Mouse (Mus musculus) neural tube, embryonic 11.5 days (tissue): ENCODE measurements around the gene Cpe. TPM values are rescaled to one million over a fixed set of nuclear protein-coding genes. Genes with fewer than 3 reads are reported as not detected.

Experiments used
- ATAC-seq: fragments of 200-750 bp; cut with Nextera tagmentation; 2 replicates; pipeline ENCODE4 v1.8.0; 2017; ENCODE audit warnings: moderate number of reproducible peaks, mild to moderate bottlenecking, moderate TSS enrichment, moderate library complexity; ENCODE audit not compliant: insufficient read depth, low FRiP score, low TSS enrichment
- DNase-seq: peaks from one replicate; pipeline ENCODE4 v3.0.0-alpha.2; 2015; ENCODE audit warnings: low spot score
- H3K27ac ChIP-seq: fragments of 300-500 bp; sonication (generic); 2 replicates; pipeline ENCODE4 v1.5.1; 2014; ENCODE audit warnings: low read depth, mild to moderate bottlenecking, low read length
- H3K27me3 ChIP-seq: fragments of 300-500 bp; sonication (generic); 2 replicates; pipeline ENCODE4 v1.6.1; 2014; ENCODE audit warnings: mild to moderate bottlenecking, low read length, mixed read lengths; ENCODE audit not compliant: control insufficient read depth, insufficient read depth
- H3K36me3 ChIP-seq: fragments of 300-500 bp; sonication (generic); 2 replicates; pipeline ENCODE4 v1.6.1; 2014; ENCODE audit warnings: mild to moderate bottlenecking, low read length, moderate library complexity, mixed read lengths; ENCODE audit not compliant: control insufficient read depth, insufficient read depth
- H3K4me1 ChIP-seq: fragments of 300-500 bp; sonication (generic); 2 replicates; pipeline ENCODE4 v1.6.1; 2014; ENCODE audit warnings: low read length, mixed read lengths; ENCODE audit not compliant: control insufficient read depth, insufficient read depth
- H3K4me2 ChIP-seq: fragments of 300-500 bp; sonication (generic); 2 replicates; pipeline ENCODE4 v1.6.1; 2014; ENCODE audit warnings: low read depth, mild to moderate bottlenecking, moderate library complexity
- H3K4me3 ChIP-seq: fragments of 300-500 bp; sonication (generic); 2 replicates; pipeline ENCODE4 v1.5.1; 2014; ENCODE audit warnings: low read depth, low read length
- H3K9ac ChIP-seq: fragments of 300-500 bp; sonication (generic); 2 replicates; pipeline ENCODE4 v1.6.1; 2014; ENCODE audit warnings: mild to moderate bottlenecking, low read length
- H3K9me3 ChIP-seq: fragments of 300-500 bp; sonication (generic); 2 replicates; pipeline ENCODE4 v1.6.1; 2016; ENCODE audit warnings: low read length; ENCODE audit not compliant: control insufficient read depth
- WGBS: fragments of 180-500 bp; shearing (Covaris S2); extraction: QIAGEN DNeasy Blood & Tissue Kit; methylation state at CpG from one replicate; pipeline ENCODE4 v1.1.7; 2014; 5-methylcytosine and 5-hydroxymethylcytosine counted together
- polyA plus RNA-seq: library from polyadenylated mRNA; unstranded; fragments of >200 nt; fragmentation: Nextera tagmentation; extraction: Ambion mirVana; gene quantifications from 2 replicates; pipeline ENCODE4 v1.2.1, GENCODE M21; 2014

Cpe gene
- polyA plus RNA-seq, 1 experiment from 2014 or later, result 271 TPM

- H3K9ac ChIP-seq, result no peak overlapping the region
- 56% methylated on average over 11 of the region's 11 CpGs for WGBS
- H3K27me3 ChIP-seq, result no peaks in the 10 kb centered on the region
- H3K4me1 ChIP-seq, result no peaks in the 10 kb centered on the region
- 0 out of 2 replicates have a peak, but pooled peaks cover 2% of the 10 kb centered on the region for H3K36me3 ChIP-seq
- H3K4me2 ChIP-seq, result no peak overlapping the region
- ATAC-seq (peak; percentile 78; the same call in 1 of the 2 replicates), DNase-seq (peak; percentile 37)
- H3K4me3 ChIP-seq, result no peak overlapping the region
- H3K27ac ChIP-seq, result no peak overlapping the region
- H3K9me3 ChIP-seq, result no peaks in the 10 kb centered on the region
Measured at GRCm38 (mm10) chr8:64618618-64619017, 74.2 kb downstream of the Cpe start.

GRCm38 (mm10) chr8:64616566-64616965, 76.3 kb downstream of the Cpe start:
- no peaks in the 10 kb centered on the region for H3K27me3 ChIP-seq
- DNase-seq (no peak), ATAC-seq (no peak)
- H3K36me3 ChIP-seq, result 0 out of 2 replicates have a peak, but pooled peaks cover 2% of the 10 kb centered on the region
- no peaks in the 10 kb centered on the region for H3K4me1 ChIP-seq
- no peaks in the 10 kb centered on the region for H3K9me3 ChIP-seq
- H3K27ac ChIP-seq, result no peak overlapping the region
- H3K4me3 ChIP-seq, result no peak overlapping the region
- 88% methylated on average over 3 of the region's 3 CpGs for WGBS
- H3K4me2 ChIP-seq, result no peak overlapping the region
- no peak overlapping the region for H3K9ac ChIP-seq

GRCm38 (mm10) chr8:64615459-64615858, 77.4 kb downstream of the Cpe start:
- H3K27me3 ChIP-seq, result no peaks in the 10 kb centered on the region
- no peak overlapping the region for H3K27ac ChIP-seq
- H3K36me3 ChIP-seq, result 0 out of 2 replicates have a peak, but pooled peaks cover 2% of the 10 kb centered on the region
- no peak overlapping the region for H3K4me2 ChIP-seq
- no peak for ATAC-seq
- H3K9me3 ChIP-seq, result no peaks in the 10 kb centered on the region
- no peaks in the 10 kb centered on the region for H3K4me1 ChIP-seq
- no peak overlapping the region for H3K4me3 ChIP-seq
- DNase-seq, result no peak
- H3K9ac ChIP-seq, result no peak overlapping the region
- 87% methylated on average over 4 of the region's 4 CpGs for WGBS

- Histone ChIP-seq H3K4me1 (no peaks in the 10 kb centered on the region), H3K9me3 (no peaks in the 10 kb centered on the region), H3K9ac (no peak overlapping the region), H3K4me2 (no peak overlapping the region), H3K27ac (no peak overlapping the region), H3K36me3 (0 out of 2 replicates have a peak, but pooled peaks cover 2% of the 10 kb centered on the region), H3K4me3 (no peak overlapping the region), H3K27me3 (no peaks in the 10 kb centered on the region)
- DNase-seq (no peak), ATAC-seq (no peak)
- WGBS, result 78% methylated on average over 5 of the region's 5 CpGs
Measured at GRCm38 (mm10) chr8:64613663-64614062, 79.2 kb downstream of the Cpe start.

GRCm38 (mm10) chr8:64611210-64611974, 81.5 kb downstream of the Cpe start:
- peaks cover 2% of the 10 kb centered on the region; the same call in 1 of the 2 replicates for H3K36me3 ChIP-seq
- 85% methylated on average over 11 of the region's 11 CpGs for WGBS
- H3K4me1 ChIP-seq, result no peaks in the 10 kb centered on the region
- no peak overlapping the region for H3K27ac ChIP-seq
- DNase-seq, result no peak
- H3K9ac ChIP-seq, result no peak overlapping the region
- no peak overlapping the region for H3K4me3 ChIP-seq
- H3K9me3 ChIP-seq, result no peaks in the 10 kb centered on the region
- no peak for ATAC-seq
- no peaks in the 10 kb centered on the region for H3K27me3 ChIP-seq
- no peak overlapping the region for H3K4me2 ChIP-seq

- H3K4me1 ChIP-seq, result no peaks in the 10 kb centered on the region
- 93% methylated on average over 16 of the region's 16 CpGs for WGBS
- H3K36me3 ChIP-seq, result no peaks in the 10 kb centered on the region; the same call in 1 of the 2 replicates
Measured at GRCm38 (mm10) chr8:64608931-64609330, 83.9 kb downstream of the Cpe start.

GRCm38 (mm10) chr8:64606015-64606414, 86.8 kb downstream of the Cpe start:
- no peak overlapping the region for H3K4me2 ChIP-seq
- ATAC-seq, result no peak
- no peaks in the 10 kb centered on the region for H3K4me1 ChIP-seq
- 95% methylated on average over 5 of the region's 5 CpGs for WGBS
- no peak overlapping the region for H3K27ac ChIP-seq
- no peak overlapping the region for H3K4me3 ChIP-seq
- no peaks in the 10 kb centered on the region for H3K9me3 ChIP-seq
- H3K9ac ChIP-seq, result no peak overlapping the region
- no peaks in the 10 kb centered on the region; the same call in 1 of the 2 replicates for H3K36me3 ChIP-seq
- no peaks in the 10 kb centered on the region for H3K27me3 ChIP-seq
- no peak for DNase-seq

More at GRCm38 (mm10) chr8:64608931-64609330, 83.9 kb downstream of the Cpe start:
- no peak for ATAC-seq
- Histone ChIP-seq H3K27me3 (no peaks in the 10 kb centered on the region), H3K4me3 (no peak overlapping the region), H3K9ac (no peak overlapping the region), H3K27ac (no peak overlapping the region), H3K9me3 (no peaks in the 10 kb centered on the region), H3K4me2 (no peak overlapping the region)
- DNase-seq, result no peak

- Histone ChIP-seq H3K36me3 (no peaks in the 10 kb centered on the region), H3K4me3 (no peak overlapping the region), H3K27ac (no peak overlapping the region), H3K9ac (no peak overlapping the region), H3K27me3 (no peaks in the 10 kb centered on the region), H3K9me3 (no peaks in the 10 kb centered on the region), H3K4me1 (no peaks in the 10 kb centered on the region), H3K4me2 (no peak overlapping the region)
- WGBS, result 68% methylated on average over 4 of the region's 4 CpGs
- DNase-seq, result no peak
- ATAC-seq, result no peak; the same call in 1 of the 2 replicates
Measured at GRCm38 (mm10) chr8:64598206-64598605, 94.6 kb downstream of the Cpe start.
